Mouse (Mus musculus): ENCODE data around the gene Wdr60. TPM values are rescaled to one million over a fixed set of nuclear protein-coding genes. Genes with fewer than 3 reads are reported as not detected.

Wdr60 gene
- polyA plus RNA-seq, 1 experiment from 2014 or later = 21.1 TPM

Small RNA genes lying within 50 kb of the gene (microRNA-seq; reads per million reads assigned to microRNA genes)
- gene Gm23190 = not detected

Other genes starting within 250 kb of the Wdr60 start
- 55.0 and 57.7 TPM in 2 replicates for gene Zfp386, start 215.3 kb downstream of the Wdr60 start, polyA plus RNA-seq (2015; fragmentation: Nextera tagmentation; extraction: Ambion mirVana)
- gene Vipr2, start 185.3 kb downstream of the Wdr60 start, polyA plus RNA-seq (2015; fragmentation: Nextera tagmentation; extraction: Ambion mirVana) = 0.61 and 1.3 TPM in 2 replicates
- not detected in 2 replicates for gene Gm11027, start 12.4 kb upstream of the Wdr60 start, polyA plus RNA-seq (2015; fragmentation: Nextera tagmentation; extraction: Ambion mirVana)
- 12.0 and 12.1 TPM in 2 replicates for gene Esyt2, start 18.2 kb upstream of the Wdr60 start, polyA plus RNA-seq (2015; fragmentation: Nextera tagmentation; extraction: Ambion mirVana)
- 6.2 and 8.9 TPM in 2 replicates for gene Ncapg2, start 142.4 kb upstream of the Wdr60 start, polyA plus RNA-seq (2015; fragmentation: Nextera tagmentation; extraction: Ambion mirVana)
- gene Ptprn2, start 222.7 kb upstream of the Wdr60 start, polyA plus RNA-seq (2015; fragmentation: Nextera tagmentation; extraction: Ambion mirVana) = 15.6 and 17.6 TPM in 2 replicates